Mouse (Mus musculus): ENCODE measurements around the gene Prss45.
"Not testable (repeated sequence)": the region's sequence is repeated elsewhere in the genome, so short reads cannot be mapped to it uniquely, and the experiment has no call there.

The Prss45 gene

DNA sequence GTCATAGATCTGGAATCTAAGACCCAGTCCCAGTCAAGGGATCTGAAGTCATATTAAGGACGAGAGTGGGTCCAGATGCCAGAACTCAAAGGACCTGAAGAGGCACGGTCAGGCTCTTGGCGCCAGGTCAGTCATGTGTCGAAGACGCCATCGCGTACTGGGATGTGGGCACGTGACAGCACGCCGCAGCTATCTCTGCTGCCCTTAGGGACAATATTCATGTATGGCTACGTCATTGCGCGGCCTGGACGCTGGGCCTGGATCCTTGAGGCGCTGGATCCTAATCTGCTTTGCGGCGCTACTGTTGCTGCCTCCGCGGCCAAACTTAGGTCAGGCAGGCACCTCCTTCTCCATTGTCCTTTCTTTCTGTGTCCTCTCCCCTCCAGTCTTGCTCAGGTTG is at the start of gene Prss45:
TSS of gene Prss45 (plus strand) at position 178 of the 400 bp plus-strand sequence.
- DNase-seq (ENCODE audit: low spot score): no peak

DNA sequence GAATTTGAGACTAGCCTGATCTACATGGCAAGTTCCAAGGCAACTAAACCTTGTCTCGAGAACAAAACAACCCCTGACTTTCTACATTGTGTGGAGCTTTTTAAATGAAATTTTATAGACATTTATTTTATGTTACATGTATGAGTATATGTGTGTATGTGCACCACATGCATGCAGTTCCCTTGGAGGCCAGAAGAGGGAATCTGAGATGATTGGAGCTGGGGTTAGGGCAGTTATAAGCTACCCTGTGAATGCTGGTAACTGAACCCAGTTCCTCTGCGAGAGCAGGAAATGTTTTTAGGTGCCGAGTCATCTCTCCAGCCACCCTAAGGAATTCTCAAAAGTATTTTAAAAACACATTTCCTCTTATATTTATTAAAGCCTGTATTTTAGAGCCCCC is 46.2 kb upstream of the Prss45 start:
- DNase-seq (ENCODE audit: low spot score): no peak

- DNase-seq (ENCODE audit: low spot score): no peak
Observed at GRCm38 (mm10) chr9:110790462-110790861, 43.9 kb upstream of the Prss45 start.

DNA sequence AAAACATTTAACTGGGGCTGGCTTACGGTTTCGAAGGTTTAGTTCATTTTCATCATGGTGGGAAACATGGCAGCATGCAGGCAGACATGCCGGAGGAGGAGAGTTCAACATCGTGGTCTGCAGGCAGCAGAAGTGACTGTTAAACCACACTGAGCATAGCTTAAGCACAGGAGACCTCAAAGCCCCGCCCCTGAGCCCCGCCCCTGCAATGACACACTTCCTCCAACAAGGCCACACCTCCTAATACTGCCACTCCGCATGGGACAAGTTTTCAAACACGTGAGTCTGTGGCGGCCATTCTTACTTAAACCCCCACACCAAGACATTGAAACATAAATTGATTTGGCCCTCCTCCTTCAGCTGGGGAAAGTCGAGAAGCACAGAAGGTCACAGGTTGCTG is 37.4 kb upstream of the Prss45 start:
- no peak for DNase-seq (ENCODE audit: low spot score)

- no peak for DNase-seq (ENCODE audit: low spot score)
Observed at GRCm38 (mm10) chr9:110797866-110798265, 36.5 kb upstream of the Prss45 start, which contains the start of gene Prss42. Gene Prss42 (plus strand): TSS chr9:110798166.

GRCm38 (mm10) chr9:110800834-110801479 is 33.4 kb upstream of the Prss45 start:
- DNase-seq (ENCODE audit: low spot score): no peak

- no peak for DNase-seq (ENCODE audit: low spot score)
Observed at GRCm38 (mm10) chr9:110803294-110803693, 31.1 kb upstream of the Prss45 start.

GRCm38 (mm10) chr9:110810051-110810450 is 24.3 kb upstream of the Prss45 start:
- peak; percentile 20 for DNase-seq (ENCODE audit: low spot score)

DNA sequence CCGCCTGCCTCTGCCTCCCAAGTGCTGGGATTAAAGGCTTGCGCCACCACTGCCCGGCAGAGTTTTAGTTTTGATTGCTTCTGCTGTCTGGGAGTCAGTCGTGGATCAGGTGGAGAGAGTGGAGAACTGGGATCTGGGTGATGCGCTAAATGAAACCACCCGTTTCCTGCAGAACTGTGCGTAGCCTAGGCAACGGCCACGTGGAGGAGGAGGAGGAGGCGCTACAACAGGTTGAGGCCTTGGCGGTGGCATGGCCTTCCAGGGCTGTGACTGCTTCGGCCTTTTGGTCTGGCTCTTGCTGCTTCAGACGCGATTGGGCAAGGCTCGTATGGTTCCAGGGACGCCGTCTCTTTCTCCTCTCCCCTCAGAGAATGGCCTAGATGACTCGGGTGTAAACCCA is 20.6 kb upstream of the Prss45 start, which contains the start of gene Prss44:
TSS of gene Prss44 (plus strand) at position 206 of the 400 bp plus-strand sequence.
- no peak for DNase-seq (ENCODE audit: low spot score)

DNA sequence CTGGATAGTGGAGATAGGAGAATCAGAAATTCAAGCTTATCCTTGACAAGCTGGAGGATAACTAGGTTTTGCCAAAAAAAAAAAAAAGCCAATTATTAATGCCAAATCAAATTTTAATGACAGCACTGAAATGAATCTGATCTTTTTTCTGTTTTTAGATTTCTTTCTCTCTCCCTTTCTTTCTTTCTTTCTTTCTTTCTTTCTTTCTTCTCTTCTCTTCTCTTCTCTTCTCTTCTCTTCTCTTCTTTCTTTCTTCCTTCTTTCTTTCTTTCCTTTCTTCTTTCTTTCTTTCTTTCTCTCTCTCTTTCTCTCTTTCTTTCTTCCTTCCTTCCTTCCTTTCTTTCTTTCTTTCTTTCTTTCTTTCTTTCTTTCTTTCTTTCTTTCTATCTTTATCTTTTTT is 13.8 kb upstream of the Prss45 start:
- not testable (repeated sequence) for DNase-seq (ENCODE audit: low spot score)

DNA sequence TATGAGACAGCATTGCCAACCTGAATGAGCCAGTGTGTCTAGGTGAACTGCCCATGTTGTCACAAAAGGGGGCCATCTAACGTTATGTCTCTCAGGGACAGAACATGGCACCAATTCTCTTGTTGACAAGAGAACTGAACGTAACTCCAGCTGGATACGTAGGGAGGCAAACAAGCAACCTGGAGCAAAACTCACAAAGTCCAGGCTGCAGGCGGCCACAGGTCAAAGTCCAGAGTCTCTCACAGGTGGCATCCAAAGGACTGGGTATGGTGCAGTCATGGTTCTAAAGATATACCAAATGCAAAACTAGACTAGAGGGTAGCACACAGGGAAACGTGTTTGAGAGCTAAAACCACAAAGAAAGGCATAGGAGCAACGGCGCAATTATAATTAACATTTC is 13.0 kb upstream of the Prss45 start:
- no peak for DNase-seq (ENCODE audit: low spot score)

GRCm38 (mm10) chr9:110825426-110825825 is 9.0 kb upstream of the Prss45 start:
- no peak for DNase-seq (ENCODE audit: low spot score)

DNA sequence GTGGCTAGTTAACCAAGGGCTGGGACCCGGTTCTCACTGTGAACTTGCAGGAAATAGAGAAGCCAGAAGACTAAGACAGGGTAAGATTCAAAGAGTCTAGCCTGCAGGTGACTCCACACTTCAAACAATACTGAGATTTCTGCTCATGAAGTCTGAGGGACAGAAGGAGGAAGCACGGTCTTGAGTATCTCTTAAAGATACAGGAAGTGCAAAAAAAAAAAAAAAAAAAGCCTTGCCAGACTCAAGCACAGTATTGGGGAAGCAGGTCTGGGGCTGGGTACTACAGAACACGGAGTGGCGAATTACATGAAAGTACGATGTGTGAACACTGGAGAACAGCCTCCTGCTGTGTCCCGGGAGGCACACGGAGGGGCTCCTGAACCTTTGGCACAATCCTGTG is 8.6 kb upstream of the Prss45 start:
- DNase-seq (ENCODE audit: low spot score): no peak

DNA sequence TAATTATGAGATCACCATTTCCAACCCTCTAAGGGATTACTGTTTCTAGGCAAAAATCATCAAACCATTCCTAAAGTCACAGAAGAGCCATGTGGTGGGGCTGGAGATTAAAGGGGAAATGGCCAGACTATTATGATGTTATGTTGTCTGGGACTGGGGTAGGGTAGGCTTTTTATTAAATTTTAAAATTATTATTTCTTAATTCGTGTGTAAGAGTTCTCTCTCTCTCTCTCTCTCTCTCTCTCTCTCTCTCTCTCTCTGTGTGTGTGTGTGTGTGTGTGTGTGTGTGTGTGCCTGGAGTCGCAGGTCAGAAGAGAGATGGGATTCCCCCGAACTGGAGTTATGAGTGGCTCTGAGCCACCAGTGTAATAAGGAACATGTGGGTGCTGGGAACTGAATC is 8.0 kb upstream of the Prss45 start, which contains the start of gene Prss43:
TSS of gene Prss43 (plus strand) at position 301 of the 400 bp plus-strand sequence.
- no peak for DNase-seq (ENCODE audit: low spot score)

DNA sequence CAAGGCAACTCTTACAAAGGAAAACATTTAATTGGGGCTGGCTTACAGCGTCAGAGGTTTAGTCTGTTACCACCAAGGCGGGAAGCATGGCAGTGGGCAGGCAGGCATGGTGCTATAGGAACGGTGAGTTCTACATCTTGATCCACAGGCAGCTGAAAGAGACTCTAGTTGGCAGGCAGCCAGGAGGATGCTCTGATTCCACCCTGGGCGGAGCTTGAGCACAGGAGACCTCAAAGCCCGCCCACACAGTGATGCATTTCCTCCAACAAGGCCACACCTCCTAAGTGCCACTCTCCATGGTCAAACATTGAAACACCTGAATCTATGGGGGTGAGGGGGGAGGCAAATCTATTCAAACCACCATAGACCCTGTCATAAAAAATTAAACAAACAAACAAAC is 1.4 kb upstream of the Prss45 start:
- DNase-seq (ENCODE audit: low spot score): no peak

DNA sequence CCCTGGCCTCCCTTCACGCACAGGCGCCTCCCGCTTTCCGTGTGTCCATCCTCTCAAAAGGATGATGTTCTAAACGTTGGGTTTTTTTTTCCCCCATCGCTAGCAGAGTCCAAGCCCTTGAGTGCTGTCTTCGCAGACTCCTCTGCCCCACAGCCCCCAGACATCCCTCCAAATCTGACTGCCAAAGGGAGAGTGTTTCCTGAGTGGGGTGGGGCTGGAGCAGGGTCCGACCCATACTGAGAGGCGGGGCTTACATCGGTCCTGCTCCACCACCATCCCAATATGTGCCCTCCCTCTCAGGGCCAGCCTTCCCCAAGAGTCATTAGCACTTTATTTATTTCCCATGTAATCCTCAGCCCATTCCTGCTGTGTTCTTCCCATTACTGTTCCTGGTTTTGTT is 573 bp downstream of the Prss45 start:
- no peak for DNase-seq (ENCODE audit: low spot score)

GRCm38 (mm10) chr9:110836112-110836511 is 1.7 kb downstream of the Prss45 start:
- DNase-seq (ENCODE audit: low spot score): no peak

DNA sequence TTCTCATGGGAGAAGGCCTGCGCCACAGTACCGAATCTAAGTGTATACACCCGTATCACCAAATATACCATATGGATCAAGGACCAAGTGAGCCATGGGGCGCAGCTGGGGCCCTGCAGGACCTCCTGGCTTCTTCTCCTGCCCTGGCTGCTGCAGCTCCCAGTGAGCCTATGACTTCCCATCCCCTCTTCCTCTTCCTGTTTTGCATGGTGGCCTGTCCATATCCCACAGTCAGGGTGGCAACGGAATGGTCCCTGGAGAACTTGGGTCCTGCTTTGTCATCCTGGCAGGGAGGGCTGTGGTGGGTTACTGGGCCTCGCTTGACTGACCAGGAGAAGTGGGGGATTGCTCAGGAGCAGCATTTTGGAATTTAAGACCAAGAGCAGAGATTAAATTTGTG is 6.5 kb downstream of the Prss45 start:
- no peak for DNase-seq (ENCODE audit: low spot score)

DNA sequence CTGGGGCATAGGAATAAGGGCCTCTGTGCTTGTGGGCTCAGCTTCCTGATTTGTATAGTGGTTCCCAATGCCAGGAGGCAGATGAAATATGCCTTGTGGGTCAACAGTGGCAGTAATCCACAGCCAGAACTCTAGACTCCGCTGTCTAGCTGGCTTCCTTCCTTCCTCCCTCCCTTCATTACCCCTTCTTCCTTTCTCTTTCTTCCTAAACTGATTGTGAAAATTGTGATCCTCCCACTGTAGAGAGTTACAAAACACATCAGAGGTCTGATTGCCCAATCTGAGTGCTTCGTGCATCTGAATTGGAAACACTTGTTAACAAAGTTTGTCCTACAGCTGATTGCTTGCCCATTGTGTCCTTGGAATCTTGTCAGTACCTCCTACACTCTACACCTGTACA is 7.0 kb downstream of the Prss45 start:
- no peak for DNase-seq (ENCODE audit: low spot score)

- DNase-seq (ENCODE audit: low spot score): no peak
Observed at GRCm38 (mm10) chr9:110844206-110844605, 9.8 kb downstream of the Prss45 start, which contains the start of gene Prss46. Gene Prss46 (plus strand): TSS chr9:110844506.

- no peak for DNase-seq (ENCODE audit: low spot score)
Observed at GRCm38 (mm10) chr9:110849162-110849561, 14.8 kb downstream of the Prss45 start.

- no peak for DNase-seq (ENCODE audit: low spot score)
Observed at GRCm38 (mm10) chr9:110855903-110856302, 21.5 kb downstream of the Prss45 start.

- DNase-seq (ENCODE audit: low spot score): no peak
Observed at GRCm38 (mm10) chr9:110856920-110857319, 22.5 kb downstream of the Prss45 start.

Data from urinary bladder, postnatal 14 days (tissue).